Mouse (Mus musculus): Measurements from ENCODE around the gene Ptprr.

GRCm38 (mm10) chr10:116260658-116261433 is 242.8 kb downstream of the Ptprr start:
- no peak for TF ChIP-seq POLR2A (IDR thresholded peaks at IDR 0.05; ENCODE audit: extremely low read depth, insufficient read depth, low read length)
- TF ChIP-seq CTCF (IDR thresholded peaks at IDR 0.05; ENCODE audit: low read depth, low read length): no peak
